Mouse (Mus musculus): ENCODE measurements at regions not wholly inside any gene's neighbourhood (a gene's known extent, or its start where the extent isn't known, plus 50 kb on each side); places are given as distances from the start of the nearest gene placed in this dataset.
"Not testable (repeated sequence)": the region's sequence is repeated elsewhere in the genome, so short reads cannot be mapped to it uniquely, and the experiment has no call there.

DNA sequence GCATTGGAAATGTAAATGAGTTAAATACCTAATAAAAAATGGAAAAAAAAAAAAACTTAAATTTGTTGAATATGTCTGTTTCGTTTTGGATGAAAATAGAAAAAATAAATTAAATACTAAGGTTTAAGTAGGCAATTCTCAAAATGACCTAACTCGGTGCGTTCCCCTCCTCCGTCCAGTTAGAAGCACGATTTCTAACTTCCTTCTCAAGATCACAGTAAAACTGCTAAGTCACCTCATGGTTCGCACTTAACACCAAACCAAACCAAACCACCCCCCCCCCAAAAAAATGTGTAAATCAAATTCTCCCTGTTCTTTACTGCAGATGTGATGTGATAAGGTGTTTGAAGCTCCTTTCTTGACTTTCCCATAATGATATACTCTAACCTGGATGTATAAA is 296.8 kb downstream of the Rprm start:
- TF ChIP-seq CTCF (IDR thresholded peaks at IDR 0.05; ENCODE audit: control insufficient read depth, insufficient read depth, insufficient read length); MAX (IDR thresholded peaks at IDR 0.05); MYOD1 (IDR thresholded peaks at IDR 0.05; ENCODE audit: control insufficient read depth, insufficient read length, low read depth); CEBPB (IDR thresholded peaks at IDR 0.05; ENCODE audit: low read depth); USF1 (IDR thresholded peaks at IDR 0.05; ENCODE audit: low read depth); FOSL1 (IDR thresholded peaks at IDR 0.05; ENCODE audit: insufficient read depth, low read length, poor library complexity, severe bottlenecking): not testable (repeated sequence)

All from C2C12 (cell line).